Mouse (Mus musculus) kidney, adult 2 months (tissue): ENCODE results near the gene Phf3. TPM values are rescaled to one million over a fixed set of nuclear protein-coding genes. Genes with fewer than 3 reads are reported as not detected.
A peak's percentile ranks its signal among the peaks of the same experiment; 100 is the strongest.

Experiments used
- DNase-seq: peaks from one replicate; pipeline ENCODE4 v3.0.0; 2021
- H3K27ac ChIP-seq: fragments of 200-500 bp; 2 replicates; pipeline ENCODE4 v1.5.1; 2012; ENCODE audit warnings: low read depth, low read length, control low read depth, inconsistent platforms; ENCODE audit not compliant: insufficient read depth
- H3K27me3 ChIP-seq: fragments of 200-500 bp; replicated peaks from 2 replicates; pipeline ENCODE4 v1.6.1; 2012; ENCODE audit warnings: mild to moderate bottlenecking, moderate library complexity, low read length, inconsistent platforms; ENCODE audit not compliant: control insufficient read depth, insufficient read depth
- H3K36me3 ChIP-seq: fragments of 200-500 bp; 2 replicates; pipeline ENCODE4 v1.6.1; 2012; ENCODE audit warnings: mild to moderate bottlenecking, moderate library complexity, low read length, inconsistent platforms; ENCODE audit not compliant: control insufficient read depth, insufficient read depth
- H3K4me1 ChIP-seq: fragments of 200-500 bp; 2 replicates; pipeline ENCODE4 v1.6.1; 2011; ENCODE audit warnings: low read length; ENCODE audit not compliant: control insufficient read depth, insufficient read depth
- H3K4me3 ChIP-seq: fragments of 200-500 bp; 2 replicates; pipeline ENCODE4 v1.5.1; 2011; ENCODE audit warnings: mild to moderate bottlenecking, low read depth, low read length, control low read depth; ENCODE audit not compliant: insufficient read depth
- CTCF ChIP-seq: fragments of 200-500 bp; conservative IDR thresholded peaks from 2 replicates; pipeline ENCODE4 v1.5.1; 2011; ENCODE audit warnings: low read depth, mild to moderate bottlenecking, control low read depth, low read length, moderate library complexity, mixed read lengths; ENCODE audit not compliant: insufficient read depth, insufficient read length
- POLR2A ChIP-seq: fragments of 200-500 bp; IDR thresholded peaks from one replicate; pipeline ENCODE4 v1.6.1; 2011; ENCODE audit warnings: low read depth, low read length, control low read depth
- WGBS: fragments of 180-500 bp; shearing (Covaris S2); methylation state at CpG from one replicate; pipeline ENCODE4 v1.1.7; 2018; 5-methylcytosine and 5-hydroxymethylcytosine counted together
- polyA plus RNA-seq: library from polyadenylated mRNA; depleted of rRNA; stranded (reverse); fragments of >200 nt; gene quantifications from 2 replicates; pipeline ENCODE4 v1.2.3, GENCODE M21; 2012

Phf3 gene
- polyA plus RNA-seq, 1 experiment: 18.7 TPM

GRCm38 (mm10) chr1:30801911-30802310 is 71.8 kb downstream of the Phf3 start:
- TF ChIP-seq POLR2A (no peak), CTCF (no peak)
- peaks cover 4% of the 10 kb centered on the region; the same call in 1 of the 2 replicates for H3K4me1 ChIP-seq
- no peak overlapping the region for H3K4me3 ChIP-seq
- H3K27ac ChIP-seq: no peak overlapping the region
- DNase-seq: peak; percentile 92
- H3K27me3 ChIP-seq: no peaks in the 10 kb centered on the region
- 60% methylated on average over 8 of the region's 8 CpGs for WGBS
- peaks cover 11% of the 10 kb centered on the region for H3K36me3 ChIP-seq

- Histone ChIP-seq H3K27me3 (no peaks in the 10 kb centered on the region), H3K36me3 (peaks cover 2% of the 10 kb centered on the region), H3K4me1 (peaks cover 4% of the 10 kb centered on the region; the same call in 1 of the 2 replicates), H3K27ac (no peak overlapping the region), H3K4me3 (no peak overlapping the region)
- WGBS: 69% methylated on average over 6 of the region's 6 CpGs
- TF ChIP-seq POLR2A (no peak), CTCF (no peak)
- DNase-seq: no peak
These were observed 74.4 kb downstream of the Phf3 start for GRCm38 (mm10) chr1:30799277-30799834.

- no peak for TF ChIP-seq CTCF
- TF ChIP-seq POLR2A: no peak
- WGBS: 83% methylated on average over 5 of the region's 5 CpGs
- H3K4me1 ChIP-seq: no peaks in the 10 kb centered on the region
- no peaks in the 10 kb centered on the region for H3K27me3 ChIP-seq
- no peak overlapping the region for H3K27ac ChIP-seq
- H3K4me3 ChIP-seq: no peak overlapping the region
- no peaks in the 10 kb centered on the region for H3K36me3 ChIP-seq
- no peak for DNase-seq
These were observed 79.1 kb downstream of the Phf3 start for GRCm38 (mm10) chr1:30794606-30795005.

GRCm38 (mm10) chr1:30793357-30793883 is 80.3 kb downstream of the Phf3 start:
- no peak overlapping the region for H3K27ac ChIP-seq
- 49% methylated on average over 7 of the region's 7 CpGs for WGBS

GRCm38 (mm10) chr1:30792935-30793334 is 80.8 kb downstream of the Phf3 start:
- DNase-seq: no peak
- WGBS: 23% methylated on average over 5 of the region's 5 CpGs
- H3K36me3 ChIP-seq: no peaks in the 10 kb centered on the region
- no peaks in the 10 kb centered on the region for H3K27me3 ChIP-seq
- TF ChIP-seq POLR2A: no peak
- no peak overlapping the region for H3K27ac ChIP-seq
- H3K4me1 ChIP-seq: no peaks in the 10 kb centered on the region
- no peak overlapping the region for H3K4me3 ChIP-seq

More at GRCm38 (mm10) chr1:30793357-30793883, 80.3 kb downstream of the Phf3 start:
- Histone ChIP-seq H3K4me1 (no peaks in the 10 kb centered on the region), H3K36me3 (no peaks in the 10 kb centered on the region), H3K4me3 (no peak overlapping the region), H3K27me3 (no peaks in the 10 kb centered on the region)
- DNase-seq: no peak
- TF ChIP-seq POLR2A (no peak), CTCF (no peak)

- no peaks in the 10 kb centered on the region for H3K36me3 ChIP-seq
- no peak overlapping the region for H3K4me3 ChIP-seq
- no peak for DNase-seq
- 92% methylated on average over 1 of the region's 1 CpGs for WGBS
- TF ChIP-seq CTCF: no peak
- no peaks in the 10 kb centered on the region for H3K27me3 ChIP-seq
- no peak overlapping the region for H3K27ac ChIP-seq
- no peaks in the 10 kb centered on the region for H3K4me1 ChIP-seq
These were observed 83.5 kb downstream of the Phf3 start for GRCm38 (mm10) chr1:30790220-30790619.

GRCm38 (mm10) chr1:30789689-30790088 is 84.0 kb downstream of the Phf3 start:
- H3K27ac ChIP-seq: no peak overlapping the region
- H3K27me3 ChIP-seq: no peaks in the 10 kb centered on the region
- no peak for TF ChIP-seq POLR2A
- TF ChIP-seq CTCF: no peak
- H3K4me3 ChIP-seq: no peak overlapping the region
- DNase-seq: no peak
- 78% methylated on average over 1 of the region's 1 CpGs for WGBS
- no peaks in the 10 kb centered on the region for H3K36me3 ChIP-seq
- H3K4me1 ChIP-seq: no peaks in the 10 kb centered on the region

GRCm38 (mm10) chr1:30789001-30789400 is 84.7 kb downstream of the Phf3 start:
- H3K4me1 ChIP-seq: no peaks in the 10 kb centered on the region
- TF ChIP-seq CTCF: no peak
- no peak for TF ChIP-seq POLR2A

More at GRCm38 (mm10) chr1:30789001-30789400, 84.7 kb downstream of the Phf3 start:
- H3K4me3 ChIP-seq: no peak overlapping the region
- DNase-seq: no peak
- no peaks in the 10 kb centered on the region for H3K36me3 ChIP-seq
- 39% methylated on average over 2 of the region's 2 CpGs for WGBS
- no peak overlapping the region for H3K27ac ChIP-seq
- H3K27me3 ChIP-seq: no peaks in the 10 kb centered on the region
